In the genomic region with DNA sequence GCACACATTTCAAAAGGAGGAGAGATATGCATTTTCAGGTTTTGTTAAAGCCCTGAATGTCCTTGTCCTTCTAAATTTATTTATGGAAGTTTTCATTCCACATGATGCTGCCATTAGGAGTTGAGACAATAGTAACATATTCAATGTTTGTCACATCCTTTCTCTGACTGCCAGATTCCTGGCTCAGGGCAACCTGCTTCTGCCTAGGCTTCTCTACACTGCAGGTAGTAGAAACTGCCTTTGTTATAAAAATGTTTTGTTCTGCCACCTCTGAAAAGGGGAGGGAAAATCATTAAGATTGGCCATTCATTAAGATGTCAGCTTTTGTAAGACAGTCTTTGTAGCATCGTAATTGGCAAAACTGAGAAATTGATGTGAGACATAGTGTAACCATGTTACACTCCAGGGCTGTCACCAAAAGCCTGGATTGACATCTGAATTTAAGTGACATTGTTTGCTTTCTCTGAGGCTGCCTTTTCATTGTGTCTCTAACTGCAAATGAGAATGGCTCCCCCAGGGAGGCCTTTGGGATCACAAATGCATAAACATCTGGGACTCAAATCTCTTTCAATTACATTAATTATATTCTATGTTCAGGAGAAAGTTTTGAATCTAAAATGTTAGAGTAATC, we compare ENCODE assay signal across 22 mouse cellular contexts.
DNase-seq lines count a peak whose midpoint lies in the region; ATAC-seq and TF ChIP-seq lines count a peak whose summit lies in the region.
"Had no signal": no experiment of that assay in that cellular context is flagged by ENCODE, and none has a peak within 500 bp of the region (broad histone marks: within the 10 kb centered on the region; RNA-seq: fewer than 3 reads in every experiment).

No protein-coding gene starts in this region.

- no peak overlapping the region for H3K4me2 ChIP-seq in forebrain, embryonic 13.5 days
- H3K4me2 ChIP-seq in hindbrain, embryonic 16.5 days (ENCODE audit: low read length): no peak overlapping the region
- no peak overlapping the region for H3K4me2 ChIP-seq in midbrain, postnatal 0 days (ENCODE audit: low read depth, low read length, poor library complexity, severe bottlenecking)
- H3K4me2 ChIP-seq: embryonic facial prominence, embryonic 15.5 days; heart, embryonic 15.5 days; hindbrain, embryonic 15.5 days; limb, embryonic 13.5 days had no signal

- DNase-seq in embryo, embryonic 10.5 days (ENCODE audit: low spot score): peak; percentile 21
- DNase-seq in embryo, embryonic 9.5 days (ENCODE audit: extremely low spot score): no peak
- peak; percentile 24 for DNase-seq in midbrain, postnatal 0 days (ENCODE audit: low spot score)
- no peak for DNase-seq in lung, postnatal 25 days (ENCODE audit: low spot score)
- no peak for DNase-seq in left cerebral cortex, postnatal 4 days
- DNase-seq: cerebellum, adult 11 months; heart, adult 18-20 months; kidney, adult 18-20 months; kidney, postnatal 14 days; lung, postnatal 10 days; right cerebral cortex, adult 18-20 months; thymus, adult 18-20 months had no signal

- no peak overlapping the region for H3K27ac ChIP-seq in forebrain, embryonic 13.5 days
- H3K27ac ChIP-seq in hindbrain, embryonic 16.5 days (ENCODE audit: low read depth, low read length): no peak overlapping the region
- H3K27ac ChIP-seq in midbrain, postnatal 0 days (ENCODE audit: low read depth, low read length): no peak overlapping the region
- H3K27ac ChIP-seq: embryonic facial prominence, embryonic 15.5 days; heart, embryonic 15.5 days; hindbrain, embryonic 15.5 days; left cerebral cortex, adult 2 months; limb, embryonic 13.5 days had no signal

- 0% methylated on average over 1 of the region's 1 CpGs for WGBS in forebrain, embryonic 13.5 days
- WGBS in hindbrain, embryonic 16.5 days: 8% methylated on average over 1 of the region's 1 CpGs
- WGBS in midbrain, postnatal 0 days: 17% methylated on average over 1 of the region's 1 CpGs

- no peaks in the 10 kb centered on the region for H3K27me3 ChIP-seq in forebrain, embryonic 13.5 days
- no peaks in the 10 kb centered on the region for H3K27me3 ChIP-seq in hindbrain, embryonic 16.5 days (replicated peaks; ENCODE audit: control insufficient read depth, insufficient read depth, low read length)
- no peaks in the 10 kb centered on the region for H3K27me3 ChIP-seq in midbrain, postnatal 0 days (ENCODE audit: insufficient read depth, low read length)
- H3K27me3 ChIP-seq: embryonic facial prominence, embryonic 15.5 days; heart, embryonic 15.5 days; hindbrain, embryonic 15.5 days; limb, embryonic 13.5 days had no signal

- peak; percentile 72 for ATAC-seq in forebrain, embryonic 13.5 days
- peak; percentile 60 for ATAC-seq in hindbrain, embryonic 16.5 days
- peak; percentile 52 for ATAC-seq in midbrain, postnatal 0 days (ENCODE audit: low FRiP score)
- no peak for ATAC-seq in megakaryocyte progenitor cell, adult 5-6 weeks (replicated peaks; ENCODE audit: poor library complexity)
- ATAC-seq: CD4-positive, CD25-positive, alpha-beta regulatory T cell, adult 4 months had no signal

- intact Hi-C loops in left cerebral cortex, postnatal 4 days (cut with DNase I): no loop called here

- H3K9ac ChIP-seq in forebrain, embryonic 13.5 days: no peak overlapping the region
- no peak overlapping the region for H3K9ac ChIP-seq in hindbrain, embryonic 16.5 days (ENCODE audit: low read depth, low read length)
- no peak overlapping the region for H3K9ac ChIP-seq in midbrain, postnatal 0 days (replicated peaks; ENCODE audit: low read length, poor library complexity, severe bottlenecking)
- H3K9ac ChIP-seq: embryonic facial prominence, embryonic 15.5 days; heart, embryonic 15.5 days; hindbrain, embryonic 15.5 days; limb, embryonic 13.5 days had no signal

- TF ChIP-seq CTCF in midbrain, postnatal 0 days (IDR thresholded peaks at IDR 0.05): no peak

- no peaks in the 10 kb centered on the region for H3K36me3 ChIP-seq in forebrain, embryonic 13.5 days (ENCODE audit: poor library complexity, severe bottlenecking)
- H3K36me3 ChIP-seq in hindbrain, embryonic 16.5 days (ENCODE audit: control insufficient read depth, insufficient read depth, low read length): no peaks in the 10 kb centered on the region
- H3K36me3 ChIP-seq in midbrain, postnatal 0 days (ENCODE audit: insufficient read depth, low read length): no peaks in the 10 kb centered on the region
- H3K36me3 ChIP-seq: embryonic facial prominence, embryonic 15.5 days; G1E; heart, embryonic 15.5 days; hindbrain, embryonic 15.5 days; limb, embryonic 13.5 days had no signal

- peaks cover 17% of the 10 kb centered on the region for H3K4me1 ChIP-seq in forebrain, embryonic 13.5 days
- no peaks in the 10 kb centered on the region; the same call in none of the 2 replicates for H3K4me1 ChIP-seq in hindbrain, embryonic 16.5 days (ENCODE audit: control insufficient read depth, insufficient read depth, low read depth, low read length)
- no peaks in the 10 kb centered on the region; the same call in 1 of the 2 replicates for H3K4me1 ChIP-seq in midbrain, postnatal 0 days (ENCODE audit: insufficient read depth, low read length)
- H3K4me1 ChIP-seq: embryonic facial prominence, embryonic 15.5 days; heart, embryonic 15.5 days; limb, embryonic 13.5 days had no signal

- H3K4me3 ChIP-seq in forebrain, embryonic 13.5 days: no peak overlapping the region
- no peak overlapping the region for H3K4me3 ChIP-seq in hindbrain, embryonic 16.5 days (ENCODE audit: low read length)
- no peak overlapping the region for H3K4me3 ChIP-seq in midbrain, postnatal 0 days (ENCODE audit: low read depth, low read length)
- H3K4me3 ChIP-seq: embryonic facial prominence, embryonic 15.5 days; heart, embryonic 15.5 days; hindbrain, embryonic 15.5 days; left cerebral cortex, adult 2 months; limb, embryonic 13.5 days had no signal

- H3K9me3 ChIP-seq in forebrain, embryonic 13.5 days (replicated peaks): no peaks in the 10 kb centered on the region
- H3K9me3 ChIP-seq in hindbrain, embryonic 16.5 days (ENCODE audit: control insufficient read depth, low read length): no peaks in the 10 kb centered on the region
- no peaks in the 10 kb centered on the region for H3K9me3 ChIP-seq in midbrain, postnatal 0 days (ENCODE audit: low read length)
- H3K9me3 ChIP-seq: embryonic facial prominence, embryonic 15.5 days; G1E; heart, embryonic 15.5 days; hindbrain, embryonic 15.5 days; limb, embryonic 13.5 days had no signal

Comparison
In these comparisons a context has a peak if more than half of its experiments do, and no peak if none do; other contexts are left out.
1. DNase-seq: peak in embryo, embryonic 10.5 days (single experiment) and midbrain, postnatal 0 days (single experiment); none in embryo, embryonic 9.5 days (single experiment), lung, postnatal 25 days (single experiment) and left cerebral cortex, postnatal 4 days (single experiment).